Mouse (Mus musculus) heart, embryonic 12.5 days (tissue): Measurements from ENCODE around the gene Wipf1. TPM values are rescaled to one million over a fixed set of nuclear protein-coding genes. Genes with fewer than 3 reads are reported as not detected.

Experiments used
- ATAC-seq: fragments of 200-750 bp; cut with Nextera tagmentation; 2 replicates; pipeline ENCODE4 v1.8.0; 2017; ENCODE audit warnings: moderate TSS enrichment, moderate library complexity; ENCODE audit not compliant: insufficient number of reproducible peaks, low FRiP score
- H3K27ac ChIP-seq: fragments of 300-500 bp; sonication (generic); 2 replicates; pipeline ENCODE4 v1.5.1; 2016; ENCODE audit warnings: mild to moderate bottlenecking, moderate library complexity; ENCODE audit not compliant: poor library complexity, severe bottlenecking
- H3K27me3 ChIP-seq: fragments of 300-500 bp; sonication (generic); replicated peaks from 2 replicates; pipeline ENCODE4 v1.6.1; 2016; ENCODE audit warnings: mild to moderate bottlenecking, moderate library complexity
- H3K36me3 ChIP-seq: fragments of 300-500 bp; sonication (generic); 2 replicates; pipeline ENCODE4 v1.6.1; 2016; ENCODE audit warnings: mild to moderate bottlenecking, moderate library complexity
- H3K4me1 ChIP-seq: fragments of 300-500 bp; sonication (generic); replicated peaks from 2 replicates; pipeline ENCODE4 v1.6.1; 2016; ENCODE audit warnings: mild to moderate bottlenecking
- H3K4me2 ChIP-seq: fragments of 300-500 bp; sonication (generic); 2 replicates; pipeline ENCODE4 v1.6.1; 2016; ENCODE audit warnings: mild to moderate bottlenecking, moderate library complexity
- H3K4me3 ChIP-seq: fragments of 300-500 bp; sonication (generic); 2 replicates; pipeline ENCODE4 v1.5.1; 2016; ENCODE audit warnings: mild to moderate bottlenecking
- H3K9ac ChIP-seq: fragments of 300-500 bp; sonication (generic); 2 replicates; pipeline ENCODE4 v1.6.1; 2016; ENCODE audit warnings: mild to moderate bottlenecking, moderate library complexity
- H3K9me3 ChIP-seq: fragments of 300-500 bp; sonication (generic); replicated peaks from 2 replicates; pipeline ENCODE4 v1.6.1; 2016; ENCODE audit warnings: mild to moderate bottlenecking, moderate library complexity
- WGBS: fragments of 180-500 bp; shearing (Covaris S2); methylation state at CpG from one replicate; pipeline ENCODE4 v1.1.7; 2016; 5-methylcytosine and 5-hydroxymethylcytosine counted together
- polyA plus RNA-seq: library from polyadenylated mRNA; unstranded; fragments of >200 nt; fragmentation: Nextera tagmentation; extraction: Ambion mirVana; gene quantifications from 2 replicates; pipeline ENCODE4 v1.2.1, GENCODE M21; 2016

Gene Wipf1
- 7.3 and 8.2 TPM in 2 replicates for polyA plus RNA-seq

- Histone ChIP-seq H3K4me2 (peak within 1 kb of the TSS; percentile 89), H3K27me3 (no peaks in the 10 kb centered on the region), H3K27ac (peak within 1 kb of the TSS; percentile 72), H3K4me3 (peak within 1 kb of the TSS; percentile 84), H3K36me3 (no peaks in the 10 kb centered on the region), H3K9me3 (no peaks in the 10 kb centered on the region), H3K9ac (peak within 1 kb of the TSS; percentile 89), H3K4me1 (peaks cover 7% of the 10 kb centered on the region)
- peak; percentile 86 for ATAC-seq
- 2% methylated on average over 54 of the region's 66 CpGs for WGBS
Measured at GRCm38 (mm10) chr2:73529356-73530330, at the start of gene Wipf1. Wipf1 (minus strand) TSS chr2:73529734.

GRCm38 (mm10) chr2:73579168-73579567 is 49.6 kb upstream of the Wipf1 start:
- Histone ChIP-seq H3K9me3 (no peaks in the 10 kb centered on the region), H3K4me2 (no peak overlapping the region), H3K27me3 (no peaks in the 10 kb centered on the region), H3K9ac (no peak overlapping the region), H3K4me1 (no peaks in the 10 kb centered on the region), H3K27ac (no peak overlapping the region), H3K4me3 (no peak overlapping the region), H3K36me3 (no peaks in the 10 kb centered on the region)
- ATAC-seq: no peak
- WGBS: 27% methylated on average over 5 of the region's 5 CpGs

GRCm38 (mm10) chr2:73574418-73574817 is 44.9 kb upstream of the Wipf1 start:
- ATAC-seq: no peak
- Histone ChIP-seq H3K36me3 (no peaks in the 10 kb centered on the region), H3K9ac (no peak overlapping the region), H3K9me3 (no peaks in the 10 kb centered on the region), H3K27me3 (peaks cover 4% of the 10 kb centered on the region; the same call in 1 of the 2 replicates), H3K27ac (no peak overlapping the region), H3K4me2 (no peak overlapping the region), H3K4me3 (no peak overlapping the region), H3K4me1 (no peaks in the 10 kb centered on the region)
- 70% methylated on average over 6 of the region's 6 CpGs for WGBS

GRCm38 (mm10) chr2:73573556-73573955 is 44.0 kb upstream of the Wipf1 start:
- Histone ChIP-seq H3K9me3 (no peaks in the 10 kb centered on the region), H3K4me3 (no peak overlapping the region), H3K27ac (no peak overlapping the region), H3K4me1 (no peaks in the 10 kb centered on the region), H3K36me3 (no peaks in the 10 kb centered on the region), H3K9ac (no peak overlapping the region), H3K27me3 (peaks cover 7% of the 10 kb centered on the region; the same call in 1 of the 2 replicates), H3K4me2 (no peak overlapping the region)
- no peak for ATAC-seq
- WGBS: 73% methylated on average over 4 of the region's 4 CpGs

- ATAC-seq: 0 out of 2 replicates have a peak, but pooled peaks have one; percentile 64
- H3K9me3 ChIP-seq: no peaks in the 10 kb centered on the region
- H3K27ac ChIP-seq: no peak overlapping the region
- 35% methylated on average over 23 of the region's 23 CpGs for WGBS
- H3K27me3 ChIP-seq: peaks cover 14% of the 10 kb centered on the region; the same call in 1 of the 2 replicates
- peak overlapping the region; percentile 41 for H3K4me2 ChIP-seq
- no peaks in the 10 kb centered on the region for H3K4me1 ChIP-seq
- no peaks in the 10 kb centered on the region for H3K36me3 ChIP-seq
- H3K9ac ChIP-seq: no peak overlapping the region
- H3K4me3 ChIP-seq: 0 out of 2 replicates have a peak overlapping the region, but pooled peaks have one; percentile 9
Measured at GRCm38 (mm10) chr2:73572539-73573372, 43.2 kb upstream of the Wipf1 start.

GRCm38 (mm10) chr2:73571901-73572300 is 42.4 kb upstream of the Wipf1 start:
- Histone ChIP-seq H3K4me1 (no peaks in the 10 kb centered on the region), H3K27me3 (peaks cover 14% of the 10 kb centered on the region; the same call in 1 of the 2 replicates), H3K4me2 (no peak overlapping the region), H3K4me3 (no peak overlapping the region), H3K27ac (no peak overlapping the region), H3K9ac (no peak overlapping the region), H3K9me3 (no peaks in the 10 kb centered on the region), H3K36me3 (no peaks in the 10 kb centered on the region)
- WGBS: 67% methylated on average over 6 of the region's 6 CpGs
- no peak for ATAC-seq

GRCm38 (mm10) chr2:73571304-73571703 is 41.8 kb upstream of the Wipf1 start:
- no peak overlapping the region for H3K4me2 ChIP-seq
- no peaks in the 10 kb centered on the region for H3K4me1 ChIP-seq
- WGBS: 84% methylated on average over 9 of the region's 9 CpGs
- no peak overlapping the region for H3K27ac ChIP-seq
- H3K9ac ChIP-seq: no peak overlapping the region
- no peaks in the 10 kb centered on the region for H3K9me3 ChIP-seq
- peaks cover 14% of the 10 kb centered on the region; the same call in 1 of the 2 replicates for H3K27me3 ChIP-seq
- no peaks in the 10 kb centered on the region for H3K36me3 ChIP-seq
- ATAC-seq: no peak
- H3K4me3 ChIP-seq: no peak overlapping the region

- peak; percentile 48; the same call in 1 of the 2 replicates for ATAC-seq
- H3K4me3 ChIP-seq: peak overlapping the region; percentile 28
- H3K9ac ChIP-seq: peak overlapping the region; percentile 22; the same call in 1 of the 2 replicates
- H3K9me3 ChIP-seq: no peaks in the 10 kb centered on the region
- H3K4me1 ChIP-seq: no peaks in the 10 kb centered on the region
- WGBS: 19% methylated on average over 8 of the region's 8 CpGs
- peak overlapping the region; percentile 58 for H3K4me2 ChIP-seq
- H3K27me3 ChIP-seq: peaks cover 14% of the 10 kb centered on the region; the same call in 1 of the 2 replicates
- no peaks in the 10 kb centered on the region for H3K36me3 ChIP-seq
- no peak overlapping the region for H3K27ac ChIP-seq
Measured at GRCm38 (mm10) chr2:73566989-73567605, 37.6 kb upstream of the Wipf1 start.

GRCm38 (mm10) chr2:73566162-73566561 is 36.6 kb upstream of the Wipf1 start:
- Histone ChIP-seq H3K27ac (no peak overlapping the region), H3K4me1 (peaks cover 8% of the 10 kb centered on the region), H3K36me3 (no peaks in the 10 kb centered on the region), H3K9me3 (no peaks in the 10 kb centered on the region), H3K4me3 (no peak overlapping the region), H3K4me2 (no peak overlapping the region), H3K27me3 (peaks cover 14% of the 10 kb centered on the region; the same call in 1 of the 2 replicates), H3K9ac (no peak overlapping the region)
- no peak for ATAC-seq
- 18% methylated on average over 7 of the region's 7 CpGs for WGBS

- H3K4me2 ChIP-seq: no peak overlapping the region
- 62% methylated on average over 7 of the region's 7 CpGs for WGBS
- H3K27ac ChIP-seq: no peak overlapping the region
- peaks cover 9% of the 10 kb centered on the region for H3K4me1 ChIP-seq
- no peak for ATAC-seq
- H3K9ac ChIP-seq: no peak overlapping the region
- H3K36me3 ChIP-seq: no peaks in the 10 kb centered on the region
- peaks cover 7% of the 10 kb centered on the region; the same call in 1 of the 2 replicates for H3K27me3 ChIP-seq
- no peaks in the 10 kb centered on the region for H3K9me3 ChIP-seq
- no peak overlapping the region for H3K4me3 ChIP-seq
Measured at GRCm38 (mm10) chr2:73563690-73564089, 34.2 kb upstream of the Wipf1 start.
